Mouse (Mus musculus) gastrocnemius, postnatal 25 days (tissue): ENCODE results near the gene Slc24a4. TPM values are rescaled to one million over a fixed set of nuclear protein-coding genes. Genes with fewer than 3 reads are reported as not detected.
"Not testable (repeated sequence)": the region's sequence is repeated elsewhere in the genome, so short reads cannot be mapped to it uniquely, and the experiment has no call there.

Source experiments
- DNase-seq: peaks from one replicate; pipeline ENCODE4 v3.0.0; 2022
- total RNA-seq, 2 experiments: library from RNA; stranded (reverse); gene quantifications; 1 replicate in 1 of 2; 2 replicates in 1 of 2; pipeline ENCODE4 v1.2.3; 2021

The Slc24a4 gene
- total RNA-seq, 2 experiments from 2014 or later = not detected

- DNase-seq = no peak
Observed at GRCm38 (mm10) chr12:102250316-102250715, 121.8 kb downstream of the Slc24a4 start.

- no peak for DNase-seq
Observed at GRCm38 (mm10) chr12:102251070-102251469, 122.5 kb downstream of the Slc24a4 start.

GRCm38 (mm10) chr12:102251985-102252384, 123.5 kb downstream of the Slc24a4 start:
- DNase-seq = no peak

GRCm38 (mm10) chr12:102252525-102252924, 124.0 kb downstream of the Slc24a4 start:
- DNase-seq = no peak

- no peak for DNase-seq
Observed at GRCm38 (mm10) chr12:102255012-102255411, 126.5 kb downstream of the Slc24a4 start.

GRCm38 (mm10) chr12:102258522-102259112, 130.1 kb downstream of the Slc24a4 start:
- DNase-seq = no peak

GRCm38 (mm10) chr12:102261933-102262396, 133.4 kb downstream of the Slc24a4 start:
- DNase-seq = no peak

GRCm38 (mm10) chr12:102262809-102263208, 134.3 kb downstream of the Slc24a4 start:
- DNase-seq = no peak

- DNase-seq = no peak
Observed at GRCm38 (mm10) chr12:102263249-102263648, 134.7 kb downstream of the Slc24a4 start.

- DNase-seq = no peak
Observed at GRCm38 (mm10) chr12:102266433-102266832, 137.9 kb downstream of the Slc24a4 start.

GRCm38 (mm10) chr12:102269144-102269543, 140.6 kb downstream of the Slc24a4 start:
- DNase-seq = no peak

GRCm38 (mm10) chr12:102270776-102271405, 142.4 kb downstream of the Slc24a4 start:
- no peak for DNase-seq

GRCm38 (mm10) chr12:102271447-102271846, 142.9 kb downstream of the Slc24a4 start:
- DNase-seq = no peak

- peak; percentile 75 for DNase-seq
Observed at GRCm38 (mm10) chr12:102275833-102276443, 147.4 kb downstream of the Slc24a4 start.

GRCm38 (mm10) chr12:102280290-102280689, 151.8 kb downstream of the Slc24a4 start:
- not testable (repeated sequence) for DNase-seq

GRCm38 (mm10) chr12:102280867-102281503, 152.5 kb downstream of the Slc24a4 start:
- no peak for DNase-seq

GRCm38 (mm10) chr12:102282126-102282525, 153.6 kb downstream of the Slc24a4 start:
- DNase-seq = no peak

- peak; percentile 70 for DNase-seq
Observed at GRCm38 (mm10) chr12:102282763-102283482, 154.4 kb downstream of the Slc24a4 start, which contains the start of gene Rin3. Rin3 (plus strand) TSS chr12:102283048.

GRCm38 (mm10) chr12:102283483-102284266, 155.1 kb downstream of the Slc24a4 start:
- peak; percentile 39 for DNase-seq

- no peak for DNase-seq
Observed at GRCm38 (mm10) chr12:102284267-102284610, 155.7 kb downstream of the Slc24a4 start.

- DNase-seq = no peak
Observed at GRCm38 (mm10) chr12:102284618-102285159, 156.2 kb downstream of the Slc24a4 start.
